Mouse (Mus musculus): ENCODE data around the gene Sfxn3. TPM values are rescaled to one million over a fixed set of nuclear protein-coding genes. Genes with fewer than 3 reads are reported as not detected.
"Not testable (repeated sequence)": the region's sequence is repeated elsewhere in the genome, so short reads cannot be mapped to it uniquely, and the experiment has no call there.

Sfxn3 gene
- total and polyA plus RNA-seq, 2 experiments from 2014 or later: 50.7 to 106 TPM

GRCm38 (mm10) chr19:45031780-45032179 lies 15.5 kb upstream of the Sfxn3 start:
- H3K4me3 ChIP-seq (ENCODE audit: low read depth, low read length): no peak overlapping the region
- no peaks in the 10 kb centered on the region for H3K9me3 ChIP-seq (ENCODE audit: low read length)
- no peak overlapping the region for H3K27ac ChIP-seq (ENCODE audit: low read depth, low read length)
- WGBS: 14% methylated on average over 4 of the region's 4 CpGs
- H3K27me3 ChIP-seq (ENCODE audit: insufficient read depth, low read length): no peaks in the 10 kb centered on the region
- H3K4me1 ChIP-seq (ENCODE audit: insufficient read depth): 0 out of 2 replicates have a peak, but pooled peaks cover 5% of the 10 kb centered on the region
- H3K9ac ChIP-seq: no peak overlapping the region
- H3K4me2 ChIP-seq (ENCODE audit: low read depth): no peak overlapping the region
- peak; percentile 80 for TF ChIP-seq CTCF (IDR thresholded peaks at IDR 0.05; ENCODE audit: low read depth)
- H3K36me3 ChIP-seq (ENCODE audit: insufficient read depth): peaks cover 7% of the 10 kb centered on the region; the same call in 1 of the 2 replicates
- ATAC-seq (peak; percentile 34; the same call in 1 of the 2 replicates), DNase-seq (peak; percentile 78)

DNA sequence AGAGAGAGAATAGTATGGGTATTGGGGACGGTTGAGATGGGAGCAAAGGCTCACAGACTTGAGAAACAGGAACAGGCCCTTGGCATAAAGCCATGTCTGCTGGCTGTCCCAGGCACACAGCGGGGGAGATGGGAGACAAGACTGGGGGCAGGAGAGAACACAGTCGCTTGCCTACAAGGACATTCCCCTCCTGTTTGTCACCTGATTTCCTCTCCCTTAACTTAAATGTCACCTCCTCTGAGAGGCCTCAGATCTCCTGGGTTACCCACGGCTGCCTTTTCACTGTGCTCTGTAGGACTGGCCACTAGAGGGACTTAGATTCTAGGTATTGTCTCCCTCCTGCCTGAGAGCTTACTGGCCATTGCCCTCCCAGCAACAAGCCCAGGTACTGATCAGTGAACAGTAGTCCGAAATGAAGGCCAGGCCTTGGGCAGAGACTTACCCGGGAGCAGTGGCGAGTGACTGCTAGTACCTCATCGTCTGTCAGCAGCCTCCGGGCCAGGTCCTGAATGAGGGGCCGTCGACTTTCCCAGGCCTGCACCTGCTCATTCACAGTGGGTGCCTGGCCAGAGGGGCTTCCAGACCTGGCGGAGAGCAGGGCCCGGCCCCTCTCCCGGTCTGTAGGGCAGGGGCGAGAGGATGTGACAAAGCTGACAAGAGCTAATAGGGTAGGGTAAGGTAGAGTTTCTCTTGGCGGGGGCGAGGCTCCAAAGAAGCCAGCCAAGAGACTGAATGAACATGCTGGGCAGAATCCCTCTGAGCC lies 14.6 kb upstream of the Sfxn3 start:
- no peak overlapping the region for H3K27ac ChIP-seq (ENCODE audit: low read depth, low read length)
- peak; percentile 53 for TF ChIP-seq CTCF (IDR thresholded peaks at IDR 0.05; ENCODE audit: low read depth)
- H3K9me3 ChIP-seq (ENCODE audit: low read length): no peaks in the 10 kb centered on the region
- no peak overlapping the region for H3K9ac ChIP-seq
- DNase-seq (no peak), ATAC-seq (no peak)
- H3K36me3 ChIP-seq (ENCODE audit: insufficient read depth): no peaks in the 10 kb centered on the region
- H3K4me1 ChIP-seq (ENCODE audit: insufficient read depth): 0 out of 2 replicates have a peak, but pooled peaks cover 5% of the 10 kb centered on the region
- WGBS: 46% methylated on average over 17 of the region's 17 CpGs
- H3K27me3 ChIP-seq (ENCODE audit: insufficient read depth, low read length): no peaks in the 10 kb centered on the region
- no peak overlapping the region for H3K4me3 ChIP-seq (ENCODE audit: low read depth, low read length)
- no peak overlapping the region for H3K4me2 ChIP-seq (ENCODE audit: low read depth)

- no peak for DNase-seq
- Histone ChIP-seq H3K4me2 (ENCODE audit: low read depth) (no peak overlapping the region), H3K27me3 (ENCODE audit: insufficient read depth, low read length) (no peaks in the 10 kb centered on the region), H3K36me3 (ENCODE audit: insufficient read depth) (no peaks in the 10 kb centered on the region), H3K9ac (no peak overlapping the region), H3K9me3 (ENCODE audit: low read length) (no peaks in the 10 kb centered on the region), H3K27ac (ENCODE audit: low read depth, low read length) (no peak overlapping the region), H3K4me3 (ENCODE audit: low read depth, low read length) (no peak overlapping the region), H3K4me1 (ENCODE audit: insufficient read depth) (no peaks in the 10 kb centered on the region)
- WGBS: 32% methylated on average over 16 of the region's 16 CpGs
- ATAC-seq: no peak
- TF ChIP-seq CTCF (IDR thresholded peaks at IDR 0.05; ENCODE audit: low read depth): peak; percentile 45
Observed at GRCm38 (mm10) chr19:45036867-45037266, 10.4 kb upstream of the Sfxn3 start.

GRCm38 (mm10) chr19:45038198-45038597 lies 9.1 kb upstream of the Sfxn3 start:
- not testable (repeated sequence) for ATAC-seq; H3K9me3 ChIP-seq (ENCODE audit: low read length); DNase-seq; H3K4me1 ChIP-seq (ENCODE audit: insufficient read depth); H3K27ac ChIP-seq (ENCODE audit: low read depth, low read length); H3K4me2 ChIP-seq (ENCODE audit: low read depth); H3K27me3 ChIP-seq (ENCODE audit: insufficient read depth, low read length); H3K9ac ChIP-seq; H3K36me3 ChIP-seq (ENCODE audit: insufficient read depth); H3K4me3 ChIP-seq (ENCODE audit: low read depth, low read length)
- 91% methylated on average over 7 of the region's 7 CpGs for WGBS

GRCm38 (mm10) chr19:45040214-45040613 lies 7.1 kb upstream of the Sfxn3 start:
- no peaks in the 10 kb centered on the region for H3K27me3 ChIP-seq (ENCODE audit: insufficient read depth, low read length)
- H3K9me3 ChIP-seq (ENCODE audit: low read length): no peaks in the 10 kb centered on the region
- no peak overlapping the region for H3K27ac ChIP-seq (ENCODE audit: low read depth, low read length)
- no peak for ATAC-seq
- no peak for TF ChIP-seq CTCF (IDR thresholded peaks at IDR 0.05; ENCODE audit: low read depth)
- H3K4me3 ChIP-seq (ENCODE audit: low read depth, low read length): no peak overlapping the region
- DNase-seq: no peak
- H3K4me1 ChIP-seq (ENCODE audit: insufficient read depth): no peaks in the 10 kb centered on the region
- H3K36me3 ChIP-seq (ENCODE audit: insufficient read depth): no peaks in the 10 kb centered on the region
- no peak overlapping the region for H3K4me2 ChIP-seq (ENCODE audit: low read depth)
- 62% methylated on average over 13 of the region's 13 CpGs for WGBS
- no peak overlapping the region for H3K9ac ChIP-seq

DNA sequence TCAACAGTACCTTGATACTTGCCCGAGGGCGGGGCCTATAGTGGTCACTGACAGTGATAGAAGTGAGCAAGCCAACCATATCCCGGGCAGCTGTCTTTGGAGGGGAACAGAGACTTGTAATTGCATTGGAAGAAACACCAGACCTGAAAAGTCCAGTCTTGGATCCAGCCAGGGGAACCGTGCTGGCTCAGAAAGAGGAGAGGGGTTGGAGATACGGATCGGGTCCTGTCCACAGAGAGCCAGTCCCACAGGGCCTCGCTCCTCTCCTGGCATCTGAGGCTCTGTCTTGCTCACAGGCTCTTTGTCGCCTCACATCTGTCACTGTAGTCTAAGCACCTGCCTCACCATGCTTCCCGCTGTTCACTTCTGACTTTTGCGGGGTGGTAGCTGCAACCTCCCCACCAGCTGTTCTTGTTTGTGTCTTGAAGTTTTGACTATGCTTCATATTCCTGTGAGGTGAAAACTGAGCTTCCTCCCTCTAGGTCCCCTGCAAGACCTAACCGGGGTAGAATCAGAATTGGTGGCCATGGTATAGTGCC lies 2.8 kb upstream of the Sfxn3 start:
- no peaks in the 10 kb centered on the region for H3K9me3 ChIP-seq (ENCODE audit: low read length)
- H3K4me3 ChIP-seq (ENCODE audit: low read depth, low read length): no peak overlapping the region
- H3K4me2 ChIP-seq (ENCODE audit: low read depth): no peak overlapping the region
- no peaks in the 10 kb centered on the region for H3K27me3 ChIP-seq (ENCODE audit: insufficient read depth, low read length)
- no peak for ATAC-seq
- H3K4me1 ChIP-seq (ENCODE audit: insufficient read depth): peaks cover 14% of the 10 kb centered on the region
- no peak overlapping the region for H3K9ac ChIP-seq
- no peaks in the 10 kb centered on the region; the same call in 1 of the 2 replicates for H3K36me3 ChIP-seq (ENCODE audit: insufficient read depth)
- 65% methylated on average over 11 of the region's 11 CpGs for WGBS
- H3K27ac ChIP-seq (ENCODE audit: low read depth, low read length): no peak overlapping the region
- no peak for TF ChIP-seq CTCF (IDR thresholded peaks at IDR 0.05; ENCODE audit: low read depth)
- DNase-seq: no peak

GRCm38 (mm10) chr19:45045236-45045635 lies 2.1 kb upstream of the Sfxn3 start:
- no peak for ATAC-seq
- Histone ChIP-seq H3K4me1 (ENCODE audit: insufficient read depth) (peaks cover 15% of the 10 kb centered on the region), H3K4me3 (ENCODE audit: low read depth, low read length) (no peak overlapping the region), H3K27me3 (ENCODE audit: insufficient read depth, low read length) (no peaks in the 10 kb centered on the region), H3K36me3 (ENCODE audit: insufficient read depth) (no peaks in the 10 kb centered on the region; the same call in 1 of the 2 replicates), H3K4me2 (ENCODE audit: low read depth) (no peak overlapping the region), H3K9ac (no peak overlapping the region), H3K9me3 (ENCODE audit: low read length) (no peaks in the 10 kb centered on the region), H3K27ac (ENCODE audit: low read depth, low read length) (no peak overlapping the region)
- no peak for DNase-seq
- WGBS: 56% methylated on average over 15 of the region's 15 CpGs
- no peak for TF ChIP-seq CTCF (IDR thresholded peaks at IDR 0.05; ENCODE audit: low read depth)

Data from forebrain, postnatal 0 days (tissue).